Mouse (Mus musculus) adrenal gland, adult 8-10 months (tissue): Measurements from ENCODE around the gene Pdhb. TPM values are rescaled to one million over a fixed set of nuclear protein-coding genes. Genes with fewer than 3 reads are reported as not detected.
"Not testable (repeated sequence)": the region's sequence is repeated elsewhere in the genome, so short reads cannot be mapped to it uniquely, and the experiment has no call there.

Experiments used
- DNase-seq: peaks from one replicate; pipeline ENCODE4 v3.0.0; 2022
- total RNA-seq, 4 experiments: library from RNA; stranded (reverse); gene quantifications; 2 replicates each; pipeline ENCODE4 v1.2.4; 2022

Gene Pdhb
- total RNA-seq, 4 experiments from 2014 or later: 184 to 265 (median 230) TPM

DNA sequence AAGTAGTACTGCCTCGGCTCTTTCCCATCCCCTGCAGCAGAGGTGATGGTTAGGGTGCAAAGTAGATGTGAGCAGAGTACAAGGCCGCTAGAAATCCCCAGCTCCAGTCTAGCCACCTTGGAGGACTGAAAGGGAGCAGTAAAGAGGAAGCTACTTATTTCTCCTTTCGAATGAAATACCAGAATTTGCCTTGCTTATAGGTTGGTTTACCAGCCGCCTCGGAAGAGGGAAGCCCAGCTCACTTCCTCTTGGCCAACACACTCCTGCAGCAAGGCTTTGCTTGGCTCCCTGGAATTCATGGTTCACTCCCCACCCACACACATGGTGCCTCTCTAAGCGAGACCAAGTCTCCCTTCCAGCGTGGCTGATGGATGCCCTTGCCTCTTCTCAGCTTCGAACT lies 40.0 kb downstream of the Pdhb start:
- DNase-seq: no peak

DNA sequence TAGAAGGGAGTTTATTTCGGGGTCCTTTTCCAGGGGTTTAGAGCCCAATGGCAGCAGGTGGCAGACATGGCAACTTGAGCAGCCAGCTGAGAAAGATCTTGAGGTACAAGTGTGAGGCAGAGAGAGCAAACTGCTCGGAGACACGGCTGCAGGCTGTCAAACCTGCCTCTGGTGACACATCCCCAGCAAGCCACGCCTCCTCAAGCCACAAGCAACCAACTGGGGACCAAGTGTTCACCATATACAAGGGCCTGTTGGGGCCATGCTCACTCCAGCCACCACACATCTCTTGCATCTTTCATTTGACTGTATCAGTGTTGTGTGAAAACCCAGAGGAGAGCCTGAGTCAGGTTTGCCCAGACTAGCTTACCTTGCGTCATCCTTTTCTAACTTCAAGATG lies 44.9 kb downstream of the Pdhb start:
- DNase-seq: no peak

DNA sequence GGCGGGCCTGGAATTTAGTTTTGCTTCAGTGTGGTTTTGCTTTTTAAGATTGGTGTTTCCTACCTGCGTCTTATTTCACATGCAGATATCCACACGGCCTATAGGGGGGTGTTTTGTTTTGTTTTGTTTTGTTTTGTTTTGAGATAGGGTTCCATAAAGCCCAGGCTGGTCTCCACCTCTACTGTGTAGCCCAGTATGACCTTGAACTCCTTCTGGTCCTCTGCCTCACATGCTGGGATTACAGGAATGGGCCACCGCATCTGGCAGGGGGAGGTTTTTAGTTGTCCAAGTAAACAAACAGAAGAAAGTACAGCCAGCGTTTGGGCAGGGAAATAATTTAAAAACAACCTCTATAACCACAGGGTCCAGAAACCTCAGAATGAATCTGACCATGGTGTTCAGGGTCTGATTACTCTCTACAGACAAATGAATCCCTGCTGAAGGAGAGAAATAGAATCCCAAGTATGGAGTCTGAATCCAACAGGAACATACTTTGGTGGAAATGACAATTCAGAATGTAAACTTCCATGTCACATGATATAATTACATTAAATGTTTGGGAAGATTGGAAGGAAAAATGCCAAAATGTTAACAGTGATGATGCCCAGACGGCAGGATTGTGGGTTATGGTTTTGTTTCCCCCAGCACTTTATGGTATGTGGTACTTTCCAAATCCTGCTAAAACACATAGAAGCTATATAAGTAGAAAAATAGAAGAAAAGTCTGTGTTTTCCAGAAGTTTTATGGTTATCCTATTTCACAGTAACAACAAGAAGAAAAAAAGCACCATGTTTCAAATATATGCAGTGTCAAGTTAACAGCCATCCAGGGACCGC lies 48.6 kb downstream of the Pdhb start:
- no peak for DNase-seq

DNA sequence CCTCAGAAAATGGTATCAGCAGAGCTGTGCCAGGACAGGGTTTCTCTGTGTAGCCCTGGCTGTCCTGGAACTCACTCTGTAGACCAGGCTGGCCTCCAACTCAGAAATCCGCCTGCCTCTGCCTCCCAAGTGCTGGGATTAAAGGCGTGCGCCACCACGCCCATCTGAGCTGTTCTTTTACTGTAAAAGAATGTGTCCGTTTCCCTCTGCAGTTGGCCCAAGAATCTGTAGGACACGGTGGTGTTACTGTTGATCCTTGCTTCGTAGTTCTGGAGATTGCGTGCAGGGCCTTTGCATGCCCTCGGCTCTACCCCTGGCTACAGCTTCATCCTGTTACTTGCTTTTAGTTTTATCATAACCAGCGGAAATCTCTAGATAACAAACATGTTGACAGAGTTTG lies 49.2 kb downstream of the Pdhb start:
- DNase-seq: not testable (repeated sequence)

DNA sequence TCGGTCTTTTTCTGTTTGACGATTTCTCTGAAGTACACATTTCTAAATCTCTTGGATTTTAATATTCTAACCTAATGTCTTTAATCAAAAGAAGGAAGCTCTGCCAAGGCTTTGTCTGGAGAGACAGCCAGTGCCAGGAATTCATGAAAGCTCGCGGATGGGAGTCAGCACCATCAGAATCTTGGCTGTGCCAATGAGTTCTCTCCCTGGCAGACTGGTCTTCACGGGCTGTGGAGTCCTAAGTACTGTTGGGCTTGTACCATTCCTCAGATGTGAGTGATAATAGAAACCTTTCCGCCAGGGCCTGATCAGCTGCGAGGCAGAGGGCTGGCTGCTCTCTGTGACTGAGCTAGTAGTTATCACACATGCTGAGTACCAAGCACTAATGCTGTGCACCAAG lies 49.7 kb downstream of the Pdhb start:
- no peak for DNase-seq

DNA sequence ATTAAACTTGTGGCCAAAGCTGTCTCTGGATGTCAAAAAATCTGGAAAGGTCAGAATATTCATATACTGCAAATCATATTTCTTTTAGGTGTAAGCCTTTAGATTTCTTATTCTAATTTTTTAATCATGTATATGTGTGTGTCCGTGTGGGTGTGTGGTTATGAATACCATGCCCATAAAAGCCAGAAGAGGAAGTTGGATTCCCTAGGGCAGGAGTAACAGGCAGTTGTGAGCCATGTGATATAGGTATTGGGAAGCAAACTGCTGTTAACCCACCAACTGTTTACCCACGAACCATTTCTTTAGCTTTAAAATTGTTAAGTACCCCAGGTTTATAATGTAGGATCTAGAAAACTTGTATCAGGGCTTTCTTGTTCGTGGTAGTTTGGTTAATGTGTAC lies 52.9 kb downstream of the Pdhb start:
- DNase-seq: no peak

DNA sequence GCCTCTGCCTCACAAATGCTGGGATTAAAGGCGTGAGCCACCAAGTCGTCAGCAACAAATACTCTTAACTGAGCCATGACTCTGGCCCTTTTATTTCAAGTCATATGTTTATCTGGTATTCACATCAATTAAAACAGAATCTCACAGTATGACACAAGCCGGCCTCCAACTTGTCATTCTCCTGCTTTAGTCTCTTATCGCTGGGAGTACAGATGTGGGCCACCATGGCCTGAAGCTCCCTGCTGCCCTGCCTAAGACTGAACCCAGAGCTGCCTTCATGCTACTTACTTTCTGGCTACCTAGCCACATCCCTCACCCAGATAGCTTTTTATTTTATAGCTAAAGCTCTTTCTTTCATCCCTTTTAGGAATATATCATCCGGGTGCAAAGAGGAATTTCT lies 53.4 kb downstream of the Pdhb start:
- DNase-seq: no peak

DNA sequence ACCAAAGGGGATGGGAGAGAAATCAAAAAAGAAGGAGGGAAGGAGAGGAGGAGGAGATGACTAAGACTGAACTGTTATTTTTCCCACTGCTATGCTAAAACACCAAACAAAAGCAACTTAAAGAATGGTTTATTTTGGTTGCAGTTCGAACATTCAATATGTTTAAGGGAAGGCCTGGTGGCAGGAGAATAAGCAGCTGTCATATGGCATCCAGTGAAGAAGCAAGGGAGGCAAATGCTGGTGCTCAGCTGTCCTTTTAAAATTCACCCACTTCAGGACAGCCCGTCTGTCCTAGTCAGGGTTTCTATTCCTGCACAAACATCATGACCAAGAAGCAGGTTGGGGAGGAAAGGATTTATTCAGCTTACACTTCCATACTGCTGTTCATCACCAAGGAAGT lies 55.5 kb downstream of the Pdhb start:
- DNase-seq: no peak

Other genes starting within 250 kb of the Pdhb start
- gene Gm45521, start 215.7 kb downstream of the Pdhb start, total RNA-seq: not detected
- gene Dnase1l3, start 178.5 kb downstream of the Pdhb start, total RNA-seq: under 1 TPM; 0.37 to 0.78 (median 0.55) TPM
- gene Abhd6, start 170.1 kb downstream of the Pdhb start, total RNA-seq: 100 to 1,000 TPM in 2 of 4 experiments, 10 to 100 TPM in 2; 87.1 to 147 (median 102) TPM
- 10 to 100 TPM; 35.2 to 44.8 (median 41.3) TPM for gene Rpp14, start 92.7 kb downstream of the Pdhb start, total RNA-seq
- gene Pxk, start 74.8 kb downstream of the Pdhb start, total RNA-seq: 10 to 100 TPM; 62.3 to 72.3 (median 68.1) TPM
- 10 to 100 TPM; 15.1 to 22.2 (median 18.1) TPM for gene Kctd6, start 41.1 kb upstream of the Pdhb start, total RNA-seq
- gene Acox2, start 86.3 kb upstream of the Pdhb start, total RNA-seq: under 1 TPM in 3 of 4 experiments, not detected in 1; 0.21 to 0.46 (median 0.26) TPM
- gene Fam107a, start 145.0 kb upstream of the Pdhb start, total RNA-seq: 1 to 10 TPM; 3.7 to 6.7 (median 5.6) TPM
- not detected for gene Oit1, start 205.7 kb upstream of the Pdhb start, total RNA-seq